Mouse (Mus musculus): ENCODE measurements around the gene Lrriq4.

GRCm38 (mm10) chr3:30597271-30597670 lies 47.0 kb upstream of the Lrriq4 start:
- TF ChIP-seq CTCF (IDR thresholded peaks at IDR 0.05; ENCODE audit: extremely low read depth, insufficient read depth, low read length), result no peak
- TF ChIP-seq POLR2A (IDR thresholded peaks at IDR 0.05; ENCODE audit: extremely low read depth, insufficient read depth, low read length), result no peak

All from cortical plate, adult 2 months (tissue).